Mouse (Mus musculus) effector memory CD4-positive, alpha-beta T cell, adult 7 months (primary cell): Measurements from ENCODE around the gene Adra1b. TPM values are rescaled to one million over a fixed set of nuclear protein-coding genes. Genes with fewer than 3 reads are reported as not detected.

Experiments used
- polyA plus RNA-seq: library from polyadenylated mRNA; unstranded; fragments of 100-300 nt; shearing (Covaris generic); gene quantifications from one replicate; pipeline ENCODE4 v1.2.1, GENCODE M21; 2017

The Adra1b gene
- not detected for polyA plus RNA-seq

GRCm38 (mm10) chr11:43901051-43901654 lies at the start of gene Adra1b:
Adra1b (minus strand) TSS chr11:43901210.

GRCm38 (mm10) chr11:43747233-43748226 lies 153.5 kb downstream of the Adra1b start, which contains the start of gene Ttc1:
Ttc1 (minus strand) TSS chr11:43748008.

Other genes starting within 250 kb of the Adra1b start
- 70.3 TPM for gene Pwwp2a, start 219.2 kb downstream of the Adra1b start, polyA plus RNA-seq
- 58.7 TPM for gene Ttc1, start 153.2 kb downstream of the Adra1b start, polyA plus RNA-seq